Mouse (Mus musculus): ENCODE data around the gene Gm49776. TPM values are rescaled to one million over a fixed set of nuclear protein-coding genes. Genes with fewer than 3 reads are reported as not detected.

The Gm49776 gene
- polyA plus RNA-seq, 1 experiment: not detected

GRCm38 (mm10) chr16:18227897-18228422 lies 30.2 kb downstream of the Gm49776 start:
- no peak for TF ChIP-seq POLR2A (IDR thresholded peaks at IDR 0.05; ENCODE audit: low read depth, low read length)
- no peak for TF ChIP-seq CTCF (IDR thresholded peaks at IDR 0.05; ENCODE audit: borderline replicate concordance, insufficient read depth, low read length)
- Histone ChIP-seq H3K4me3 (ENCODE audit: insufficient read depth, low read length) (no peak overlapping the region), H3K4me1 (ENCODE audit: control insufficient read depth, insufficient read depth, low read length) (0 out of 2 replicates have a peak, but pooled peaks cover 5% of the 10 kb centered on the region), H3K27ac (ENCODE audit: insufficient read depth, low read length) (no peak overlapping the region)

DNA sequence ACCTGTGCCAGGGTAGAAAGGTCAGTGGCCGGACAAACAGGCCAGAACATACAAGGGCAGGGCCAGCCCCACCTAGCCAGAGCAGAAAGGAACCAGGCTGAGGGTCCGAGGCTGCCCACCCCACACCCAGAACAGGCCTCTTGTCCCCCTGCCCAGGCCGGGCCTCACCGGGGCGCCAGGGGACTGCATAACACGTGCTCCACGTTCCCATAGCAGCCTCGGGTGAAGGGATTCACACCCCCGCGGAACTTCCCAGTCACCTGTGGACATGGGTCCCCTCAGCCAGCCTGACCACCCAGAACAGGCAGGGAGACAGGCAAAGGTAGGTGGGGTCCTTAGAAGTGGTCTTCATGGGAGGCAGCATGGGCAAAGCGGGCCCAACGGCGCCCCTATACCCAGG lies 30.9 kb downstream of the Gm49776 start:
- Histone ChIP-seq H3K4me1 (ENCODE audit: control insufficient read depth, insufficient read depth, low read length) (0 out of 2 replicates have a peak, but pooled peaks cover 5% of the 10 kb centered on the region), H3K27ac (ENCODE audit: insufficient read depth, low read length) (no peak overlapping the region), H3K4me3 (ENCODE audit: insufficient read depth, low read length) (no peak overlapping the region)
- TF ChIP-seq CTCF (IDR thresholded peaks at IDR 0.05; ENCODE audit: borderline replicate concordance, insufficient read depth, low read length) (no peak), POLR2A (IDR thresholded peaks at IDR 0.05; ENCODE audit: low read depth, low read length) (no peak)

DNA sequence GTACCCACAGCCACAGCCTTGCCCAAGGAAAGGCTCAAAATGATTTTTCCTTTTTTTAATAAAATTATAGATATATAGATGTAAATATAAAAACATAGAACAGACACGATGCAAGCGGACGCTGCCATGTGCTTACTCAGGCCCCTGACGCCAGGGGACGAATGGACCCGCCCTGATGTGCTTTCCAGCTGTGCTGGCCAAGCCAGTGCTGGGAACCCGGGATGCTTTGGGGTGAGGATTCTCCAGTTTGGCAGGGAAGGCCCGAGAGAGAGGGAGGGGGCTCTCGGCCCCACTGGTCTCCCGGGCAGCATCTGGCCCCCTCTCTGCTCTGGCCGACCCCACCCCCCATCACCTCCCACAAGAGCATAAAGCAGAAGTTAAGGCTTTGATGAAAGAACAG lies 35.9 kb downstream of the Gm49776 start:
- Histone ChIP-seq H3K27ac (ENCODE audit: insufficient read depth, low read length) (no peak overlapping the region), H3K4me1 (ENCODE audit: control insufficient read depth, insufficient read depth, low read length) (no peaks in the 10 kb centered on the region), H3K4me3 (ENCODE audit: insufficient read depth, low read length) (no peak overlapping the region)
- TF ChIP-seq POLR2A (IDR thresholded peaks at IDR 0.05; ENCODE audit: low read depth, low read length) (no peak), CTCF (IDR thresholded peaks at IDR 0.05; ENCODE audit: borderline replicate concordance, insufficient read depth, low read length) (no peak)

- TF ChIP-seq POLR2A (IDR thresholded peaks at IDR 0.05; ENCODE audit: low read depth, low read length) (no peak), CTCF (IDR thresholded peaks at IDR 0.05; ENCODE audit: borderline replicate concordance, insufficient read depth, low read length) (no peak)
- H3K27ac ChIP-seq (ENCODE audit: insufficient read depth, low read length): no peak overlapping the region
These were observed 36.6 kb downstream of the Gm49776 start for GRCm38 (mm10) chr16:18221543-18221898.

GRCm38 (mm10) chr16:18220856-18221542 lies 37.1 kb downstream of the Gm49776 start:
- Histone ChIP-seq H3K27ac (ENCODE audit: insufficient read depth, low read length) (no peak overlapping the region), H3K4me1 (ENCODE audit: control insufficient read depth, insufficient read depth, low read length) (no peaks in the 10 kb centered on the region), H3K4me3 (ENCODE audit: insufficient read depth, low read length) (no peak overlapping the region)
- no peak for TF ChIP-seq POLR2A (IDR thresholded peaks at IDR 0.05; ENCODE audit: low read depth, low read length)
- TF ChIP-seq CTCF (IDR thresholded peaks at IDR 0.05; ENCODE audit: borderline replicate concordance, insufficient read depth, low read length): no peak

More at GRCm38 (mm10) chr16:18221543-18221898, 36.6 kb downstream of the Gm49776 start:
- H3K4me3 ChIP-seq (ENCODE audit: insufficient read depth, low read length): no peak overlapping the region
- no peaks in the 10 kb centered on the region for H3K4me1 ChIP-seq (ENCODE audit: control insufficient read depth, insufficient read depth, low read length)

GRCm38 (mm10) chr16:18220001-18220400 lies 38.1 kb downstream of the Gm49776 start:
- no peak overlapping the region for H3K27ac ChIP-seq (ENCODE audit: insufficient read depth, low read length)
- TF ChIP-seq CTCF (IDR thresholded peaks at IDR 0.05; ENCODE audit: borderline replicate concordance, insufficient read depth, low read length): no peak
- no peaks in the 10 kb centered on the region for H3K4me1 ChIP-seq (ENCODE audit: control insufficient read depth, insufficient read depth, low read length)
- H3K4me3 ChIP-seq (ENCODE audit: insufficient read depth, low read length): no peak overlapping the region

- TF ChIP-seq CTCF (IDR thresholded peaks at IDR 0.05; ENCODE audit: borderline replicate concordance, insufficient read depth, low read length): no peak
- TF ChIP-seq POLR2A (IDR thresholded peaks at IDR 0.05; ENCODE audit: low read depth, low read length): no peak
- H3K4me1 ChIP-seq (ENCODE audit: control insufficient read depth, insufficient read depth, low read length): no peaks in the 10 kb centered on the region
- no peak overlapping the region for H3K4me3 ChIP-seq (ENCODE audit: insufficient read depth, low read length)
- no peak overlapping the region for H3K27ac ChIP-seq (ENCODE audit: insufficient read depth, low read length)
These were observed 39.5 kb downstream of the Gm49776 start for GRCm38 (mm10) chr16:18218580-18218996.

GRCm38 (mm10) chr16:18217579-18217978 lies 40.5 kb downstream of the Gm49776 start, which contains the start of gene Ccdc188:
Gene Ccdc188 (plus strand): TSS chr16:18217879.
- no peak within 1 kb of the TSS for H3K4me3 ChIP-seq (ENCODE audit: insufficient read depth, low read length)
- no peaks in the 10 kb centered on the region for H3K4me1 ChIP-seq (ENCODE audit: control insufficient read depth, insufficient read depth, low read length)
- no peak within 1 kb of the TSS for H3K27ac ChIP-seq (ENCODE audit: insufficient read depth, low read length)
- no peak for TF ChIP-seq CTCF (IDR thresholded peaks at IDR 0.05; ENCODE audit: borderline replicate concordance, insufficient read depth, low read length)

DNA sequence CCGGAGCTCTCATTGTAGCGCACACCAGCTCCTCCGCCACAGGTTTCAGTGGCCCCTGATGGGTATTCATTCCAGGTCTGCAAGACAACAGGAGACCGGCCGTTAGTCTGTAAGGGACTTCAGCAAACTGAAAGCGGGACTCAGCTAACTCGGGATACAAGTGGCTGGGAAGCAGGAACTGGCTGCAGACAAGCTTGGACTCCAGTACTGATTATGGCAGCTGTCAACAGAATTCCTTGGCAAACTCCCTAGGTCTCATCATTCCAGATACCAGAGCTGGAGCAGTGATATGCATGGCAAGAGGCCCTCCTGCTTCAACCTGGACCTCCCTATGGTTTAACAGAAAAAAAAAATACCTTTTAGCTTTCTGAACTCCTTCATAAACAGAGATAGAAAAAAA lies 43.3 kb downstream of the Gm49776 start:
- no peak overlapping the region for H3K4me3 ChIP-seq (ENCODE audit: insufficient read depth, low read length)
- TF ChIP-seq CTCF (IDR thresholded peaks at IDR 0.05; ENCODE audit: borderline replicate concordance, insufficient read depth, low read length) (no peak), POLR2A (IDR thresholded peaks at IDR 0.05; ENCODE audit: low read depth, low read length) (no peak)
- H3K4me1 ChIP-seq (ENCODE audit: control insufficient read depth, insufficient read depth, low read length): no peaks in the 10 kb centered on the region
- no peak overlapping the region for H3K27ac ChIP-seq (ENCODE audit: insufficient read depth, low read length)

- H3K4me1 ChIP-seq (ENCODE audit: control insufficient read depth, insufficient read depth, low read length): no peaks in the 10 kb centered on the region
- no peak overlapping the region for H3K27ac ChIP-seq (ENCODE audit: insufficient read depth, low read length)
- no peak overlapping the region for H3K4me3 ChIP-seq (ENCODE audit: insufficient read depth, low read length)
- no peak for TF ChIP-seq POLR2A (IDR thresholded peaks at IDR 0.05; ENCODE audit: low read depth, low read length)
These were observed 44.4 kb downstream of the Gm49776 start for GRCm38 (mm10) chr16:18213689-18214088.

Data from embryonic fibroblast, embryonic 13.5 days (primary cell).